In genomic region chr7:89168606-89169005, GRCm38 (mm10) we compare ENCODE assay signal across 8 mouse cellular contexts.
A peak's percentile ranks its signal among the peaks of the same experiment; 100 is the strongest.
DNase-seq lines count a peak whose midpoint lies in the region; ATAC-seq and TF ChIP-seq lines count a peak whose summit lies in the region.

No protein-coding gene starts in this region.

- H3K9ac ChIP-seq in hindbrain, embryonic 11.5 days (ENCODE audit: low read depth, low read length) = no peak overlapping the region
- H3K9ac ChIP-seq in hindbrain, embryonic 12.5 days = no peak overlapping the region
- H3K9ac ChIP-seq in forebrain, embryonic 12.5 days = no peak overlapping the region
- H3K9ac ChIP-seq in hindbrain, embryonic 15.5 days = no peak overlapping the region
- no peak overlapping the region for H3K9ac ChIP-seq in stomach, postnatal 0 days (ENCODE audit: low read length)

- peak; percentile 99 for TF ChIP-seq CTCF in stomach, postnatal 0 days (IDR thresholded peaks at IDR 0.05; ENCODE audit: low read depth)

- no peaks in the 10 kb centered on the region for H3K4me1 ChIP-seq in hindbrain, embryonic 11.5 days (replicated peaks; ENCODE audit: control insufficient read depth, insufficient read depth, low read length)
- no peaks in the 10 kb centered on the region for H3K4me1 ChIP-seq in hindbrain, embryonic 12.5 days
- peaks cover 4% of the 10 kb centered on the region for H3K4me1 ChIP-seq in forebrain, embryonic 12.5 days
- no peaks in the 10 kb centered on the region for H3K4me1 ChIP-seq in hindbrain, embryonic 15.5 days (replicated peaks)
- H3K4me1 ChIP-seq in stomach, postnatal 0 days (replicated peaks; ENCODE audit: control insufficient read depth, insufficient read depth) = no peaks in the 10 kb centered on the region

- no peak for TF ChIP-seq EP300 in stomach, postnatal 0 days (optimal IDR thresholded peaks at IDR 0.05)

- 47% methylated on average over 2 of the region's 2 CpGs for WGBS in hindbrain, embryonic 11.5 days
- 36% methylated on average over 2 of the region's 2 CpGs for WGBS in hindbrain, embryonic 12.5 days
- 31% methylated on average over 2 of the region's 2 CpGs for WGBS in forebrain, embryonic 12.5 days
- WGBS in hindbrain, embryonic 15.5 days = 31% methylated on average over 2 of the region's 2 CpGs
- 11% methylated on average over 2 of the region's 2 CpGs for WGBS in stomach, postnatal 0 days

- H3K36me3 ChIP-seq in hindbrain, embryonic 11.5 days (ENCODE audit: control insufficient read depth, insufficient read depth, low read length) = no peaks in the 10 kb centered on the region
- H3K36me3 ChIP-seq in hindbrain, embryonic 12.5 days = no peaks in the 10 kb centered on the region
- no peaks in the 10 kb centered on the region for H3K36me3 ChIP-seq in forebrain, embryonic 12.5 days (replicated peaks)
- H3K36me3 ChIP-seq in hindbrain, embryonic 15.5 days = no peaks in the 10 kb centered on the region
- H3K36me3 ChIP-seq in stomach, postnatal 0 days (ENCODE audit: control insufficient read depth, insufficient read depth, low read length) = no peaks in the 10 kb centered on the region

- no peaks in the 10 kb centered on the region for H3K27me3 ChIP-seq in hindbrain, embryonic 11.5 days (ENCODE audit: control insufficient read depth, insufficient read depth, low read length)
- H3K27me3 ChIP-seq in hindbrain, embryonic 12.5 days = no peaks in the 10 kb centered on the region
- H3K27me3 ChIP-seq in forebrain, embryonic 12.5 days = no peaks in the 10 kb centered on the region
- H3K27me3 ChIP-seq in hindbrain, embryonic 15.5 days = no peaks in the 10 kb centered on the region
- no peaks in the 10 kb centered on the region for H3K27me3 ChIP-seq in stomach, postnatal 0 days (ENCODE audit: control insufficient read depth, insufficient read depth, low read length)

- intact Hi-C loops in left cerebral cortex, postnatal 10 days (cut with DNase I) = loop anchor here (5.0 kb wide), 1 partner anchor 249 kb away; no protein-coding TSS in a partner anchor

- no peak for ATAC-seq in hindbrain, embryonic 11.5 days (ENCODE audit: low FRiP score)
- ATAC-seq in hindbrain, embryonic 12.5 days (ENCODE audit: low FRiP score) = no peak
- peak; percentile 55; the same call in 1 of the 2 replicates for ATAC-seq in forebrain, embryonic 12.5 days (ENCODE audit: low FRiP score)
- 0 out of 2 replicates have a peak, but pooled peaks have one; percentile 54 for ATAC-seq in hindbrain, embryonic 15.5 days (ENCODE audit: low FRiP score, low read depth)
- ATAC-seq in stomach, postnatal 0 days (ENCODE audit: low FRiP score, low TSS enrichment) = no peak

- no peak overlapping the region for H3K4me2 ChIP-seq in hindbrain, embryonic 11.5 days (replicated peaks; ENCODE audit: low read depth, low read length)
- H3K4me2 ChIP-seq in hindbrain, embryonic 12.5 days (replicated peaks) = no peak overlapping the region
- no peak overlapping the region for H3K4me2 ChIP-seq in forebrain, embryonic 12.5 days
- no peak overlapping the region for H3K4me2 ChIP-seq in hindbrain, embryonic 15.5 days
- no peak overlapping the region for H3K4me2 ChIP-seq in stomach, postnatal 0 days (replicated peaks; ENCODE audit: low read depth)

- DNase-seq in hindbrain, embryonic 11.5 days (ENCODE audit: low spot score) = peak; percentile 86
- peak; percentile 56 for DNase-seq in brain, embryonic 18.5 days (ENCODE audit: low read depth, low spot score)
- peak; percentile 74 for DNase-seq in left cerebral cortex, postnatal 10 days (ENCODE audit: extremely low spot score in 1 of 2, low spot score in 2 of 2)
- peak; percentile 83 for DNase-seq in naive thymus-derived CD4-positive, alpha-beta T cell, adult 2 months (ENCODE audit: low read depth)
- DNase-seq in stomach, postnatal 0 days (ENCODE audit: low spot score) = peak; percentile 84

- H3K4me3 ChIP-seq in hindbrain, embryonic 11.5 days (ENCODE audit: low read depth, low read length) = no peak overlapping the region
- no peak overlapping the region for H3K4me3 ChIP-seq in hindbrain, embryonic 12.5 days
- no peak overlapping the region for H3K4me3 ChIP-seq in forebrain, embryonic 12.5 days (replicated peaks)
- H3K4me3 ChIP-seq in hindbrain, embryonic 15.5 days = no peak overlapping the region
- H3K4me3 ChIP-seq in stomach, postnatal 0 days (ENCODE audit: low read depth, low read length) = no peak overlapping the region

- H3K9me3 ChIP-seq in hindbrain, embryonic 11.5 days (ENCODE audit: control insufficient read depth, low read length) = no peaks in the 10 kb centered on the region
- no peaks in the 10 kb centered on the region for H3K9me3 ChIP-seq in hindbrain, embryonic 12.5 days (replicated peaks)
- H3K9me3 ChIP-seq in forebrain, embryonic 12.5 days = no peaks in the 10 kb centered on the region
- H3K9me3 ChIP-seq in hindbrain, embryonic 15.5 days = no peaks in the 10 kb centered on the region
- no peaks in the 10 kb centered on the region for H3K9me3 ChIP-seq in stomach, postnatal 0 days (ENCODE audit: control insufficient read depth, low read length)

- H3K27ac ChIP-seq in hindbrain, embryonic 11.5 days (ENCODE audit: low read depth, low read length) = no peak overlapping the region
- no peak overlapping the region for H3K27ac ChIP-seq in hindbrain, embryonic 12.5 days
- H3K27ac ChIP-seq in forebrain, embryonic 12.5 days = no peak overlapping the region
- no peak overlapping the region for H3K27ac ChIP-seq in hindbrain, embryonic 15.5 days (replicated peaks)
- no peak overlapping the region for H3K27ac ChIP-seq in stomach, postnatal 0 days (replicated peaks)

Comparison
In these comparisons a context has a peak if more than half of its experiments do, and no peak if none do; other contexts are left out.
1. ATAC-seq: peak in forebrain, embryonic 12.5 days (single experiment) and hindbrain, embryonic 15.5 days (single experiment); none in hindbrain, embryonic 11.5 days (single experiment), hindbrain, embryonic 12.5 days (single experiment) and stomach, postnatal 0 days (single experiment).
2. Peak in every context shown above with its lines, with median percentiles within 50 percentile points of each other: DNase-seq.